Mouse (Mus musculus) limb, embryonic 11.5 days (tissue): ENCODE measurements around the gene 9530053A07Rik. TPM values are rescaled to one million over a fixed set of nuclear protein-coding genes. Genes with fewer than 3 reads are reported as not detected.

Source experiments
- polyA plus RNA-seq: library from polyadenylated mRNA; unstranded; fragments of >200 nt; fragmentation: Nextera tagmentation; extraction: Ambion mirVana; gene quantifications from 2 replicates; pipeline ENCODE4 v1.2.1, GENCODE M21; 2014

The 9530053A07Rik gene
- polyA plus RNA-seq, 1 experiment from 2014 or later = 0.01 TPM

Other genes with a start within 250 kb of the 9530053A07Rik start
- gene Zfp974, start 200.0 kb upstream of the 9530053A07Rik start, polyA plus RNA-seq = 9.7 and 10.0 TPM in 2 replicates
- gene Zfp780b, start 150.3 kb upstream of the 9530053A07Rik start, polyA plus RNA-seq = 20.2 and 20.4 TPM in 2 replicates
- 8.6 and 9.2 TPM in 2 replicates for gene Zfp850, start 115.4 kb upstream of the 9530053A07Rik start, polyA plus RNA-seq
- gene Psmc4, start 79.4 kb upstream of the 9530053A07Rik start, polyA plus RNA-seq = 411 and 438 TPM in 2 replicates
- gene Fcgbp, start 58.2 kb upstream of the 9530053A07Rik start, polyA plus RNA-seq = 0.40 and 0.41 TPM in 2 replicates
- 55.7 and 56.1 TPM in 2 replicates for gene Fbl, start 40.2 kb downstream of the 9530053A07Rik start, polyA plus RNA-seq
- gene Dyrk1b, start 50.0 kb downstream of the 9530053A07Rik start, polyA plus RNA-seq = 19.2 and 20.1 TPM in 2 replicates
- gene Eid2, start 138.4 kb downstream of the 9530053A07Rik start, polyA plus RNA-seq = 12.8 and 16.2 TPM in 2 replicates
- gene Eid2b, start 148.3 kb downstream of the 9530053A07Rik start, polyA plus RNA-seq = 11.4 TPM in 2 replicates
- gene Selenov, start 161.7 kb downstream of the 9530053A07Rik start, polyA plus RNA-seq = 0.41 TPM in 1 of 2 replicates, not detected in the other
- 2.7 and 4.3 TPM in 2 replicates for gene Dll3, start 172.8 kb downstream of the 9530053A07Rik start, polyA plus RNA-seq
- 184 and 205 TPM in 2 replicates for gene Timm50, start 182.6 kb downstream of the 9530053A07Rik start, polyA plus RNA-seq
- gene Supt5, start 209.3 kb downstream of the 9530053A07Rik start, polyA plus RNA-seq = 89.0 and 94.7 TPM in 2 replicates
- gene Rps16, start 221.2 kb downstream of the 9530053A07Rik start, polyA plus RNA-seq = 1,100 and 1,120 TPM in 2 replicates
- gene Plekhg2, start 243.1 kb downstream of the 9530053A07Rik start, polyA plus RNA-seq = 73.2 and 79.6 TPM in 2 replicates